Mouse (Mus musculus): Measurements from ENCODE around the gene Ap4b1.

GRCm38 (mm10) chr3:103796389-103796788, 12.9 kb upstream of the Ap4b1 start:
- TF ChIP-seq CTCF (IDR thresholded peaks at IDR 0.05; ENCODE audit: control insufficient read depth, insufficient read depth, insufficient replicate concordance, low read depth, low read length): no peak
- no peak for TF ChIP-seq POLR2A (IDR thresholded peaks at IDR 0.05; ENCODE audit: control insufficient read depth, low read depth, low read length)

All from testis, adult 2 months (tissue).